Mouse (Mus musculus) C2C12 (cell line): Measurements from ENCODE around the gene Capn15.
A peak's percentile ranks its signal among the peaks of the same experiment; 100 is the strongest.

ENCODE experiments used
- CTCF ChIP-seq: IDR thresholded peaks from one replicate; pipeline ENCODE4 v1.5.1; 2011; ENCODE audit not compliant: control insufficient read depth, insufficient read depth, insufficient read length
- MAX ChIP-seq: IDR thresholded peaks from one replicate; pipeline ENCODE4 v1.6.1; 2011; ENCODE audit warnings: mild to moderate bottlenecking, control low read depth
- USF1 ChIP-seq: IDR thresholded peaks from one replicate; pipeline ENCODE4 v1.6.1; 2011; ENCODE audit warnings: low read depth, mild to moderate bottlenecking, control low read depth, moderate library complexity

- peak; percentile 78 for TF ChIP-seq CTCF
- TF ChIP-seq USF1, result no peak
- TF ChIP-seq MAX, result no peak
Measured at GRCm38 (mm10) chr17:26011841-26012460, 26.4 kb upstream of the Capn15 start.
